Mouse (Mus musculus) megakaryocyte, embryonic 14.5 days (primary cell): ENCODE data around the gene Zfp706.

Source experiments
- FLI1 ChIP-seq: IDR thresholded peaks from 2 replicates; pipeline ENCODE4 v1.6.1; 2012; ENCODE audit warnings: low read length, inconsistent platforms, mixed read lengths
- GATA1 ChIP-seq: IDR thresholded peaks from 3 replicates; pipeline ENCODE4 v1.6.1; 2012; ENCODE audit warnings: mixed read lengths, low read length, inconsistent platforms, borderline replicate concordance

- no peak for TF ChIP-seq FLI1
- no peak for TF ChIP-seq GATA1
Observed at GRCm38 (mm10) chr15:36962931-36963330, 44.6 kb downstream of the Zfp706 start.
